Mouse (Mus musculus): ENCODE data around the gene Kifc5b. TPM values are rescaled to one million over a fixed set of nuclear protein-coding genes. Genes with fewer than 3 reads are reported as not detected.
A peak's percentile ranks its signal among the peaks of the same experiment; 100 is the strongest.
"Not testable (repeated sequence)": the region's sequence is repeated elsewhere in the genome, so short reads cannot be mapped to it uniquely, and the experiment has no call there.

Kifc5b gene
- 10 to 100 TPM; 15.0 to 15.2 TPM for total RNA-seq (2021)

GRCm38 (mm10) chr17:26916711-26917482 lies at the start of gene Kifc5b:
Gene Kifc5b (plus strand): TSS chr17:26917091.
- DNase-seq: peak; percentile 100

GRCm38 (mm10) chr17:26868756-26869155 lies 48.1 kb upstream of the Kifc5b start:
- peak; percentile 63 for DNase-seq

GRCm38 (mm10) chr17:26872870-26873269 lies 44.0 kb upstream of the Kifc5b start:
- no peak for DNase-seq

GRCm38 (mm10) chr17:26873502-26873901 lies 43.4 kb upstream of the Kifc5b start:
- DNase-seq: no peak

GRCm38 (mm10) chr17:26874542-26874941 lies 42.3 kb upstream of the Kifc5b start:
- DNase-seq: peak; percentile 37

- no peak for DNase-seq
Observed at GRCm38 (mm10) chr17:26877927-26878326, 39.0 kb upstream of the Kifc5b start.

- no peak for DNase-seq
Observed at GRCm38 (mm10) chr17:26879235-26879634, 37.7 kb upstream of the Kifc5b start.

GRCm38 (mm10) chr17:26882706-26883105 lies 34.2 kb upstream of the Kifc5b start:
- DNase-seq: no peak

GRCm38 (mm10) chr17:26883585-26883984 lies 33.3 kb upstream of the Kifc5b start:
- no peak for DNase-seq

GRCm38 (mm10) chr17:26884995-26885926 lies 31.6 kb upstream of the Kifc5b start:
- peak; percentile 92 for DNase-seq

- DNase-seq: peak; percentile 94
Observed at GRCm38 (mm10) chr17:26886047-26886749, 30.7 kb upstream of the Kifc5b start.

GRCm38 (mm10) chr17:26887926-26888325 lies 29.0 kb upstream of the Kifc5b start:
- DNase-seq: peak; percentile 58

GRCm38 (mm10) chr17:26892635-26893375 lies 24.1 kb upstream of the Kifc5b start:
- DNase-seq: peak; percentile 52

- DNase-seq: no peak
Observed at GRCm38 (mm10) chr17:26893492-26893891, 23.4 kb upstream of the Kifc5b start.

- no peak for DNase-seq
Observed at GRCm38 (mm10) chr17:26894342-26894741, 22.5 kb upstream of the Kifc5b start.

- DNase-seq: peak; percentile 87
Observed at GRCm38 (mm10) chr17:26895578-26895977, 21.3 kb upstream of the Kifc5b start.

GRCm38 (mm10) chr17:26900916-26901315 lies 16.0 kb upstream of the Kifc5b start:
- DNase-seq: no peak

- no peak for DNase-seq
Observed at GRCm38 (mm10) chr17:26904320-26904719, 12.6 kb upstream of the Kifc5b start.

- not testable (repeated sequence) for DNase-seq
Observed at GRCm38 (mm10) chr17:26907506-26907905, 9.4 kb upstream of the Kifc5b start.

GRCm38 (mm10) chr17:26915248-26915647 lies 1.6 kb upstream of the Kifc5b start:
- peak; percentile 2 for DNase-seq

- not testable (repeated sequence) for DNase-seq
Observed at GRCm38 (mm10) chr17:26917560-26917959, 669 bp downstream of the Kifc5b start.

- no peak for DNase-seq
Observed at GRCm38 (mm10) chr17:26918343-26918742, 1.5 kb downstream of the Kifc5b start.

Data from heart, postnatal 4 days (tissue).